ENCODE assay signal across 10 mouse cellular contexts in genomic region chr1:180911138-180911537, GRCm38 (mm10). TPM values are rescaled to one million over a fixed set of nuclear protein-coding genes. Genes with fewer than 3 reads are reported as not detected.
DNase-seq lines count a peak whose midpoint lies in the region; ATAC-seq and TF ChIP-seq lines count a peak whose summit lies in the region.
"Had no signal": no experiment of that assay in that cellular context is flagged by ENCODE, and none has a peak within 500 bp of the region (broad histone marks: within the 10 kb centered on the region; RNA-seq: fewer than 3 reads in every experiment).

No protein-coding gene starts in this region.

- no peak for TF ChIP-seq POLR2A in MEL (IDR thresholded peaks at IDR 0.05; ENCODE audit: control insufficient read depth in 1 of 2, insufficient read depth in 1 of 2, low read depth in 1 of 2, low read length in 2 of 2, poor library complexity in 1 of 2)

- H3K9me3 ChIP-seq in hindbrain, postnatal 0 days (ENCODE audit: low read length), result no peaks in the 10 kb centered on the region
- no peaks in the 10 kb centered on the region for H3K9me3 ChIP-seq in hindbrain, embryonic 16.5 days (ENCODE audit: control insufficient read depth, low read length)
- H3K9me3 ChIP-seq in MEL (replicated peaks; ENCODE audit: insufficient read depth, low read length), result no peaks in the 10 kb centered on the region
- H3K9me3 ChIP-seq in heart, embryonic 13.5 days, result no peaks in the 10 kb centered on the region
- H3K9me3 ChIP-seq in liver, embryonic 14.5 days (ENCODE audit: control insufficient read depth, low read length), result no peaks in the 10 kb centered on the region

- TF ChIP-seq RAD21 in MEL (IDR thresholded peaks at IDR 0.05; ENCODE audit: low read depth, low read length), result peak; percentile 22

- H3K27ac ChIP-seq in hindbrain, postnatal 0 days, result no peak overlapping the region
- no peak overlapping the region for H3K27ac ChIP-seq in hindbrain, embryonic 16.5 days (ENCODE audit: low read depth, low read length)
- peak overlapping the region; percentile 48 for H3K27ac ChIP-seq in MEL (ENCODE audit: control insufficient read depth, low read depth, low read length)
- no peak overlapping the region for H3K27ac ChIP-seq in heart, embryonic 13.5 days (replicated peaks)
- H3K27ac ChIP-seq in liver, embryonic 14.5 days, result peak overlapping the region; percentile 33

- peaks cover 4% of the 10 kb centered on the region for H3K79me2 ChIP-seq in MEL (ENCODE audit: control insufficient read depth, insufficient read depth, low read length, poor library complexity)

- H3K36me3 ChIP-seq in hindbrain, postnatal 0 days (ENCODE audit: insufficient read depth, low read length), result peaks cover 17% of the 10 kb centered on the region
- peaks cover 21% of the 10 kb centered on the region for H3K36me3 ChIP-seq in hindbrain, embryonic 16.5 days (ENCODE audit: control insufficient read depth, insufficient read depth, low read length)
- peaks cover 0 to 9% of the 10 kb centered on the region in 2 experiments; a peak in 2 of 4 replicates for H3K36me3 ChIP-seq in MEL (ENCODE audit: control insufficient read depth in 1 of 2, insufficient read depth in 2 of 2, low read length in 2 of 2)
- peaks cover 29% of the 10 kb centered on the region for H3K36me3 ChIP-seq in heart, embryonic 13.5 days
- peaks cover 31% of the 10 kb centered on the region for H3K36me3 ChIP-seq in liver, embryonic 14.5 days (replicated peaks; ENCODE audit: control insufficient read depth, insufficient read depth, low read depth)

- no peaks in the 10 kb centered on the region for H3K27me3 ChIP-seq in hindbrain, postnatal 0 days (ENCODE audit: insufficient read depth, low read length)
- H3K27me3 ChIP-seq in hindbrain, embryonic 16.5 days (replicated peaks; ENCODE audit: control insufficient read depth, insufficient read depth, low read length), result no peaks in the 10 kb centered on the region
- no peaks in the 10 kb centered on the region for H3K27me3 ChIP-seq in MEL (ENCODE audit: control insufficient read depth in 1 of 2, insufficient read depth in 2 of 2, low read length in 2 of 2)
- H3K27me3 ChIP-seq in heart, embryonic 13.5 days (replicated peaks), result peaks cover 6% of the 10 kb centered on the region; the same call in 1 of the 2 replicates
- H3K27me3 ChIP-seq in liver, embryonic 14.5 days (ENCODE audit: control insufficient read depth, insufficient read depth, low read length), result no peaks in the 10 kb centered on the region
- H3K27me3 ChIP-seq: Patski had no signal

- H3K4me3 ChIP-seq in hindbrain, postnatal 0 days (ENCODE audit: low read length), result no peak overlapping the region
- no peak overlapping the region for H3K4me3 ChIP-seq in hindbrain, embryonic 16.5 days (ENCODE audit: low read length)
- peak overlapping the region in 1 of 2 experiments; percentile 49; a peak in 1 of 4 replicates for H3K4me3 ChIP-seq in MEL (ENCODE audit: control insufficient read depth in 1 of 2, insufficient read depth in 1 of 2, low read depth in 2 of 2, low read length in 2 of 2)
- H3K4me3 ChIP-seq in heart, embryonic 13.5 days, result no peak overlapping the region
- no peak overlapping the region for H3K4me3 ChIP-seq in liver, embryonic 14.5 days (ENCODE audit: insufficient read depth in 1 of 2, low read depth in 2 of 2, low read length in 2 of 2)

- peak; percentile 57 for TF ChIP-seq CTCF in hindbrain, postnatal 0 days (IDR thresholded peaks at IDR 0.05; ENCODE audit: low read depth)
- peak in 2 of 3 experiments; percentile 20 to 40; a peak in 2 of 6 replicates for TF ChIP-seq CTCF in MEL (IDR thresholded peaks at IDR 0.05 in 2 of 3, conservative IDR thresholded peaks at IDR 0.05 in 1 of 3; ENCODE audit: control insufficient read depth in 1 of 3, insufficient read depth in 1 of 3, low read depth in 2 of 3, low read length in 3 of 3, poor library complexity in 1 of 3, severe bottlenecking in 1 of 3)
- TF ChIP-seq CTCF in liver, embryonic 14.5 days (IDR thresholded peaks at IDR 0.05; ENCODE audit: low read depth), result peak; percentile 54

- H3K4me1 ChIP-seq in hindbrain, postnatal 0 days (ENCODE audit: insufficient read depth, low read length), result no peaks in the 10 kb centered on the region
- no peaks in the 10 kb centered on the region for H3K4me1 ChIP-seq in hindbrain, embryonic 16.5 days (ENCODE audit: control insufficient read depth, insufficient read depth, low read depth, low read length)
- H3K4me1 ChIP-seq in MEL (ENCODE audit: control insufficient read depth in 1 of 2, insufficient read depth in 2 of 2, low read length in 2 of 2), result peaks cover 5 to 24% of the 10 kb centered on the region in 2 experiments
- H3K4me1 ChIP-seq in heart, embryonic 13.5 days, result peaks cover 15% of the 10 kb centered on the region
- H3K4me1 ChIP-seq in liver, embryonic 14.5 days (replicated peaks; ENCODE audit: control insufficient read depth in 2 of 2, insufficient read depth in 2 of 2, low read length in 1 of 2), result peaks cover 18 to 25% of the 10 kb centered on the region in 2 experiments

- no peak for TF ChIP-seq EP300 in MEL (IDR thresholded peaks at IDR 0.05; ENCODE audit: low read depth in 1 of 2, low read length in 2 of 2)
- no peak for TF ChIP-seq EP300 in liver, embryonic 14.5 days (IDR thresholded peaks at IDR 0.05; ENCODE audit: low read depth)

- WGBS in hindbrain, postnatal 0 days, result 45% methylated on average over 8 of the region's 8 CpGs
- 55% methylated on average over 8 of the region's 8 CpGs for WGBS in hindbrain, embryonic 16.5 days
- 39% methylated on average over 8 of the region's 8 CpGs for whole genome bisulfite sequencing in heart, embryonic 13.5 days
- WGBS in liver, embryonic 14.5 days (ENCODE audit: insufficient replicate concordance), result 49% methylated on average over 8 of the region's 8 CpGs

- H3K9ac ChIP-seq in hindbrain, postnatal 0 days (replicated peaks; ENCODE audit: low read length), result no peak overlapping the region
- no peak overlapping the region for H3K9ac ChIP-seq in hindbrain, embryonic 16.5 days (ENCODE audit: low read depth, low read length)
- H3K9ac ChIP-seq in MEL (ENCODE audit: control insufficient read depth, low read depth, low read length, poor library complexity, severe bottlenecking), result peak overlapping the region; percentile 34; the same call in 1 of the 2 replicates
- H3K9ac ChIP-seq in heart, embryonic 13.5 days, result no peak overlapping the region
- H3K9ac ChIP-seq in liver, embryonic 14.5 days (replicated peaks), result peak overlapping the region; percentile 31

- ATAC-seq in hindbrain, postnatal 0 days, result 0 out of 2 replicates have a peak, but pooled peaks have one; percentile 36
- ATAC-seq in hindbrain, embryonic 16.5 days, result no peak
- ATAC-seq in heart, embryonic 13.5 days (ENCODE audit: extremely low read depth, insufficient number of reproducible peaks, low FRiP score, low TSS enrichment), result no peak
- ATAC-seq in liver, embryonic 14.5 days (ENCODE audit: insufficient read depth), result no peak
- ATAC-seq: Patski had no signal

- H3K4me2 ChIP-seq in hindbrain, postnatal 0 days (ENCODE audit: low read depth, low read length), result no peak overlapping the region
- no peak overlapping the region for H3K4me2 ChIP-seq in hindbrain, embryonic 16.5 days (ENCODE audit: low read length)
- H3K4me2 ChIP-seq in heart, embryonic 13.5 days, result peak overlapping the region; percentile 51
- H3K4me2 ChIP-seq in liver, embryonic 14.5 days (ENCODE audit: low read depth), result peak overlapping the region; percentile 63

- DNase-seq in hindbrain, postnatal 0 days (ENCODE audit: low spot score), result peak; percentile 51
- DNase-seq in MEL (ENCODE audit: low read depth, low spot score), result peak; percentile 56
- DNase-seq in liver, embryonic 14.5 days (ENCODE audit: low read depth in 3 of 3, low spot score in 3 of 3), result no peak
- no peak for DNase-seq in c-Kit-positive CD71-positive TER-119-positive erythroid progenitor cells, embryonic 14.5 days (ENCODE audit: low spot score)
- DNase-seq in urinary bladder, adult 2 months (ENCODE audit: low spot score), result no peak
- DNase-seq in spleen, adult 18-20 months, result no peak

RNA-seq across cellular contexts. Expression of gene Pycr2, which starts 7.0 kb away (rescaled TPM):
- total RNA-seq in hindbrain, postnatal 0 days (2014; rRNA removed), result 70.2 and 76.1 TPM in 2 replicates
- polyA plus RNA-seq in hindbrain, postnatal 0 days (2015; fragmentation: Nextera tagmentation; extraction: Ambion mirVana), result 63.4 and 64.7 TPM in 2 replicates
- 74.6 and 75.6 TPM in 2 replicates for polyA plus RNA-seq in hindbrain, embryonic 16.5 days (2015; fragmentation: Nextera tagmentation; extraction: Ambion mirVana)
- total RNA-seq in MEL (2012; rRNA removed), result 128 and 183 TPM in 2 replicates
- 100 to 1,000 TPM in 1 of 2 experiments, not detected in 1; 125 TPM for polyA plus RNA-seq in MEL (2012; ENCODE audit: insufficient read depth in 1 of 2, insufficient read length in 2 of 2, low read depth in 1 of 2, low replicate concordance in 2 of 2, missing spikeins in 1 of 2)
- polyA plus RNA-seq in heart, embryonic 13.5 days (2015; fragmentation: Nextera tagmentation; extraction: Ambion mirVana), result 56.2 and 56.5 TPM in 2 replicates
- polyA plus RNA-seq in liver, embryonic 14.5 days (2012; rRNA removed), result 47.9 and 52.0 TPM in 2 replicates
- polyA plus RNA-seq in liver, embryonic 14.5 days (2014; fragmentation: Nextera tagmentation; extraction: Ambion mirVana), result 84.6 and 94.7 TPM in 2 replicates
- polyA plus RNA-seq in urinary bladder, adult 2 months (2012; rRNA removed), result 34.1 and 46.5 TPM in 2 replicates

RNA-seq across cellular contexts. Expression of gene Lefty2, which starts 18.2 kb away (rescaled TPM):
- 11.3 and 15.3 TPM in 2 replicates for total RNA-seq in hindbrain, postnatal 0 days (2014; rRNA removed)
- 6.8 and 7.1 TPM in 2 replicates for polyA plus RNA-seq in hindbrain, postnatal 0 days (2015; fragmentation: Nextera tagmentation; extraction: Ambion mirVana)
- polyA plus RNA-seq in hindbrain, embryonic 16.5 days (2015; fragmentation: Nextera tagmentation; extraction: Ambion mirVana), result 4.8 and 5.6 TPM in 2 replicates
- total RNA-seq in MEL (2012; rRNA removed), result not detected in 2 replicates
- not detected for polyA plus RNA-seq in MEL (2012; ENCODE audit: insufficient read depth in 1 of 2, insufficient read length in 2 of 2, low read depth in 1 of 2, low replicate concordance in 2 of 2, missing spikeins in 1 of 2)
- polyA plus RNA-seq in heart, embryonic 13.5 days (2015; fragmentation: Nextera tagmentation; extraction: Ambion mirVana), result 0.08 and 0.28 TPM in 2 replicates
- polyA plus RNA-seq in liver, embryonic 14.5 days (2012; rRNA removed), result not detected in 2 replicates
- polyA plus RNA-seq in liver, embryonic 14.5 days (2014; fragmentation: Nextera tagmentation; extraction: Ambion mirVana), result not detected in 2 replicates
- 0.29 and 0.44 TPM in 2 replicates for polyA plus RNA-seq in urinary bladder, adult 2 months (2012; rRNA removed)
- total RNA-seq: gastrocnemius, adult 18-20 months had no signal

RNA-seq across cellular contexts. Expression of gene Lefty1, which starts 23.7 kb away (rescaled TPM):
- not detected in 2 replicates for total RNA-seq in hindbrain, postnatal 0 days (2014; rRNA removed)
- 0.29 and 0.42 TPM in 2 replicates for polyA plus RNA-seq in hindbrain, postnatal 0 days (2015; fragmentation: Nextera tagmentation; extraction: Ambion mirVana)
- 0.16 and 0.25 TPM in 2 replicates for polyA plus RNA-seq in hindbrain, embryonic 16.5 days (2015; fragmentation: Nextera tagmentation; extraction: Ambion mirVana)
- 3.5 and 6.4 TPM in 2 replicates for total RNA-seq in MEL (2012; rRNA removed)
- polyA plus RNA-seq in MEL (2012; ENCODE audit: insufficient read depth in 1 of 2, insufficient read length in 2 of 2, low read depth in 1 of 2, low replicate concordance in 2 of 2, missing spikeins in 1 of 2), result 1 to 10 TPM in 1 of 2 experiments, not detected in 1; 5.1 TPM
- 1.2 and 1.4 TPM in 2 replicates for polyA plus RNA-seq in heart, embryonic 13.5 days (2015; fragmentation: Nextera tagmentation; extraction: Ambion mirVana)
- 9.2 and 9.5 TPM in 2 replicates for polyA plus RNA-seq in liver, embryonic 14.5 days (2012; rRNA removed)
- 4.9 and 5.6 TPM in 2 replicates for polyA plus RNA-seq in liver, embryonic 14.5 days (2014; fragmentation: Nextera tagmentation; extraction: Ambion mirVana)
- polyA plus RNA-seq in urinary bladder, adult 2 months (2012; rRNA removed), result 27.3 and 32.8 TPM in 2 replicates

RNA-seq across cellular contexts. Expression of gene Tmem63a, which starts 31.0 kb away (rescaled TPM):
- total RNA-seq in hindbrain, postnatal 0 days (2014; rRNA removed), result 2.9 and 5.4 TPM in 2 replicates
- polyA plus RNA-seq in hindbrain, postnatal 0 days (2015; fragmentation: Nextera tagmentation; extraction: Ambion mirVana), result 2.5 and 3.0 TPM in 2 replicates
- polyA plus RNA-seq in hindbrain, embryonic 16.5 days (2015; fragmentation: Nextera tagmentation; extraction: Ambion mirVana), result 2.1 and 2.6 TPM in 2 replicates
- total RNA-seq in MEL (2012; rRNA removed), result 7.5 and 7.7 TPM in 2 replicates
- 10 to 100 TPM in 1 of 2 experiments, not detected in 1; 12.8 TPM for polyA plus RNA-seq in MEL (2012; ENCODE audit: insufficient read depth in 1 of 2, insufficient read length in 2 of 2, low read depth in 1 of 2, low replicate concordance in 2 of 2, missing spikeins in 1 of 2)
- polyA plus RNA-seq in heart, embryonic 13.5 days (2015; fragmentation: Nextera tagmentation; extraction: Ambion mirVana), result 7.7 and 8.6 TPM in 2 replicates
- polyA plus RNA-seq in liver, embryonic 14.5 days (2012; rRNA removed), result 6.8 and 7.2 TPM in 2 replicates
- 4.3 and 4.6 TPM in 2 replicates for polyA plus RNA-seq in liver, embryonic 14.5 days (2014; fragmentation: Nextera tagmentation; extraction: Ambion mirVana)
- 72.8 and 80.0 TPM in 2 replicates for polyA plus RNA-seq in urinary bladder, adult 2 months (2012; rRNA removed)

Comparison
In these comparisons a context has a peak if more than half of its experiments do, and no peak if none do; other contexts are left out.
1. DNase-seq: peak in hindbrain, postnatal 0 days (single experiment) and MEL (single experiment); none in liver, embryonic 14.5 days (0 of 3), c-Kit-positive CD71-positive TER-119-positive erythroid progenitor cells, embryonic 14.5 days (single experiment), urinary bladder, adult 2 months (single experiment) and spleen, adult 18-20 months (0 of 2).
2. H3K27ac ChIP-seq: peak in MEL (single experiment) and liver, embryonic 14.5 days (single experiment); none in hindbrain, postnatal 0 days (single experiment), hindbrain, embryonic 16.5 days (single experiment) and heart, embryonic 13.5 days (single experiment).
3. H3K4me2 ChIP-seq: peak in heart, embryonic 13.5 days (single experiment) and liver, embryonic 14.5 days (single experiment); none in hindbrain, postnatal 0 days (single experiment) and hindbrain, embryonic 16.5 days (single experiment).
4. H3K9ac ChIP-seq: peak in MEL (single experiment) and liver, embryonic 14.5 days (single experiment); none in hindbrain, postnatal 0 days (single experiment), hindbrain, embryonic 16.5 days (single experiment) and heart, embryonic 13.5 days (single experiment).
5. Peak in every context shown above with its lines, with median percentiles within 50 percentile points of each other: CTCF ChIP-seq.